Mouse (Mus musculus): ENCODE data around the gene Ipo11.

DNA sequence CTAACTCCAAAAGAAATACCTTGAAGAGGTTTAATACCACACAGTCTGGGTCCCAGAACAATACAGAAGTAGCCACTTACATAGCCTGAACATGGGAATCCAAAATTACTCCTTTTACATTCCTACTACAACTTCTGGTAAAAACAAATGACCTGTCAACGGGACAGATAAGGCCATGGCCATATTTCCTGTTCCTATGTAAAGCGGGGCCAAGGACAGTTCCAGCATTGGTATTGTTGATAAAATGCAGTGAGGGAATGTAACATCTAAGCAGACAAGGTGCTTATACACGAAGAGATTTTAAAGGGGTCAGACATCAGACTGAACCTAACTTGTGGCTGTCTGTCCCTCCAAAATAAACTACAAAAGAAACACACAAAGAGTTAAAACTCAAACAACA lies 91.8 kb downstream of the Ipo11 start:
- no peak for TF ChIP-seq CTCF (IDR thresholded peaks at IDR 0.05; ENCODE audit: control insufficient read depth, insufficient read depth, insufficient replicate concordance, low read depth, low read length)
- TF ChIP-seq POLR2A (IDR thresholded peaks at IDR 0.05; ENCODE audit: control insufficient read depth, low read depth, low read length), result no peak
